Mouse (Mus musculus) forebrain, embryonic 13.5 days (tissue): ENCODE results near the gene Lhfp. TPM values are rescaled to one million over a fixed set of nuclear protein-coding genes. Genes with fewer than 3 reads are reported as not detected.
"Not testable (repeated sequence)": the region's sequence is repeated elsewhere in the genome, so short reads cannot be mapped to it uniquely, and the experiment has no call there.

Experiments
- ATAC-seq: fragments of 200-750 bp; cut with Nextera tagmentation; 2 replicates; pipeline ENCODE4 v1.8.0; 2017
- H3K27ac ChIP-seq: fragments of 300-500 bp; sonication (generic); 2 replicates; pipeline ENCODE4 v1.5.1; 2015; ENCODE audit warnings: inconsistent platforms, mild to moderate bottlenecking, moderate library complexity
- H3K27me3 ChIP-seq: fragments of 300-500 bp; sonication (generic); 2 replicates; pipeline ENCODE4 v1.6.1; 2015; ENCODE audit warnings: mild to moderate bottlenecking, inconsistent platforms
- H3K36me3 ChIP-seq: fragments of 300-500 bp; sonication (generic); 2 replicates; pipeline ENCODE4 v1.6.1; 2015; ENCODE audit warnings: mild to moderate bottlenecking, inconsistent platforms; ENCODE audit not compliant: poor library complexity, severe bottlenecking
- H3K4me1 ChIP-seq: fragments of 300-500 bp; sonication (generic); 2 replicates; pipeline ENCODE4 v1.6.1; 2015; ENCODE audit warnings: inconsistent platforms
- H3K4me2 ChIP-seq: fragments of 300-500 bp; sonication (generic); 2 replicates; pipeline ENCODE4 v1.6.1; 2015; ENCODE audit warnings: inconsistent platforms, mild to moderate bottlenecking, moderate library complexity
- H3K4me3 ChIP-seq: fragments of 300-500 bp; sonication (generic); 2 replicates; pipeline ENCODE4 v1.5.1; 2015; ENCODE audit warnings: mild to moderate bottlenecking, inconsistent platforms
- H3K9ac ChIP-seq: fragments of 300-500 bp; sonication (generic); 2 replicates; pipeline ENCODE4 v1.6.1; 2015; ENCODE audit warnings: mild to moderate bottlenecking, inconsistent platforms
- H3K9me3 ChIP-seq: fragments of 300-500 bp; sonication (generic); replicated peaks from 2 replicates; pipeline ENCODE4 v1.6.1; 2016; ENCODE audit warnings: inconsistent platforms
- WGBS: fragments of 180-500 bp; shearing (Covaris S2); methylation state at CpG from one replicate; pipeline ENCODE4 v1.1.7; 2015; 5-methylcytosine and 5-hydroxymethylcytosine counted together
- polyA plus RNA-seq: library from polyadenylated mRNA; unstranded; fragments of >200 nt; fragmentation: Nextera tagmentation; extraction: Ambion mirVana; gene quantifications from 2 replicates; pipeline ENCODE4 v1.2.1, GENCODE M21; 2015

Gene Lhfp
- polyA plus RNA-seq, 1 experiment from 2014 or later = 23.9 TPM

- Histone ChIP-seq H3K9me3 (no peaks in the 10 kb centered on the region), H3K36me3 (no peaks in the 10 kb centered on the region), H3K27me3 (no peaks in the 10 kb centered on the region), H3K4me1 (no peaks in the 10 kb centered on the region), H3K4me2 (no peak overlapping the region), H3K27ac (no peak overlapping the region), H3K9ac (no peak overlapping the region), H3K4me3 (no peak overlapping the region)
- 93% methylated on average over 6 of the region's 6 CpGs for WGBS
- ATAC-seq = no peak
Measured at GRCm38 (mm10) chr3:53266116-53266515, 224.8 kb downstream of the Lhfp start.

GRCm38 (mm10) chr3:53267046-53267445 lies 225.7 kb downstream of the Lhfp start:
- H3K4me1 ChIP-seq = no peaks in the 10 kb centered on the region
- 44% methylated on average over 3 of the region's 3 CpGs for WGBS

GRCm38 (mm10) chr3:53273220-53273619 lies 231.9 kb downstream of the Lhfp start:
- H3K27me3 ChIP-seq = no peaks in the 10 kb centered on the region
- no peak overlapping the region for H3K4me3 ChIP-seq
- H3K4me1 ChIP-seq = no peaks in the 10 kb centered on the region
- no peaks in the 10 kb centered on the region for H3K9me3 ChIP-seq
- H3K4me2 ChIP-seq = no peak overlapping the region
- no peak for ATAC-seq
- WGBS = 97% methylated on average over 3 of the region's 3 CpGs
- no peak overlapping the region for H3K27ac ChIP-seq
- no peaks in the 10 kb centered on the region for H3K36me3 ChIP-seq
- no peak overlapping the region for H3K9ac ChIP-seq

More at GRCm38 (mm10) chr3:53267046-53267445, 225.7 kb downstream of the Lhfp start:
- Histone ChIP-seq H3K27ac (no peak overlapping the region), H3K9ac (no peak overlapping the region), H3K9me3 (no peaks in the 10 kb centered on the region), H3K27me3 (no peaks in the 10 kb centered on the region), H3K4me2 (no peak overlapping the region), H3K4me3 (no peak overlapping the region), H3K36me3 (no peaks in the 10 kb centered on the region)
- ATAC-seq = no peak

- no peak overlapping the region for H3K9ac ChIP-seq
- ATAC-seq = no peak
- H3K27me3 ChIP-seq = no peaks in the 10 kb centered on the region
- H3K4me3 ChIP-seq = no peak overlapping the region
- H3K27ac ChIP-seq = no peak overlapping the region
- H3K4me1 ChIP-seq = no peaks in the 10 kb centered on the region
- H3K36me3 ChIP-seq = no peaks in the 10 kb centered on the region
- WGBS = 84% methylated on average over 2 of the region's 2 CpGs
- H3K4me2 ChIP-seq = no peak overlapping the region
- H3K9me3 ChIP-seq = no peaks in the 10 kb centered on the region
Measured at GRCm38 (mm10) chr3:53277993-53278392, 236.7 kb downstream of the Lhfp start.

- not testable (repeated sequence) for H3K27me3 ChIP-seq, H3K27ac ChIP-seq, H3K36me3 ChIP-seq, H3K9me3 ChIP-seq, H3K4me1 ChIP-seq, H3K4me2 ChIP-seq, H3K4me3 ChIP-seq, ATAC-seq, H3K9ac ChIP-seq
- 76% methylated on average over 3 of the region's 3 CpGs for WGBS
Measured at GRCm38 (mm10) chr3:53282005-53282404, 240.7 kb downstream of the Lhfp start.

- ATAC-seq = no peak
- 92% methylated on average over 5 of the region's 5 CpGs for WGBS
- Histone ChIP-seq H3K36me3 (no peaks in the 10 kb centered on the region), H3K4me3 (no peak overlapping the region), H3K9me3 (no peaks in the 10 kb centered on the region), H3K27ac (no peak overlapping the region), H3K4me2 (no peak overlapping the region), H3K4me1 (no peaks in the 10 kb centered on the region), H3K9ac (no peak overlapping the region), H3K27me3 (no peaks in the 10 kb centered on the region)
Measured at GRCm38 (mm10) chr3:53284023-53284422, 242.7 kb downstream of the Lhfp start.

GRCm38 (mm10) chr3:53284471-53285177 lies 243.3 kb downstream of the Lhfp start:
- WGBS = 89% methylated on average over 13 of the region's 13 CpGs
- Histone ChIP-seq H3K4me2 (no peak overlapping the region), H3K27me3 (no peaks in the 10 kb centered on the region), H3K9ac (no peak overlapping the region), H3K36me3 (no peaks in the 10 kb centered on the region), H3K27ac (no peak overlapping the region), H3K9me3 (no peaks in the 10 kb centered on the region), H3K4me3 (no peak overlapping the region), H3K4me1 (no peaks in the 10 kb centered on the region)
- no peak for ATAC-seq

GRCm38 (mm10) chr3:53288662-53289061 lies 247.3 kb downstream of the Lhfp start:
- Histone ChIP-seq H3K4me1 (no peaks in the 10 kb centered on the region), H3K9ac (no peak overlapping the region), H3K4me3 (no peak overlapping the region), H3K4me2 (no peak overlapping the region), H3K27ac (no peak overlapping the region), H3K36me3 (no peaks in the 10 kb centered on the region), H3K27me3 (no peaks in the 10 kb centered on the region), H3K9me3 (no peaks in the 10 kb centered on the region)
- 58% methylated on average over 9 of the region's 9 CpGs for WGBS
- ATAC-seq = no peak

GRCm38 (mm10) chr3:53289589-53290219 lies 248.4 kb downstream of the Lhfp start:
- Histone ChIP-seq H3K4me1 (no peaks in the 10 kb centered on the region), H3K9me3 (no peaks in the 10 kb centered on the region), H3K27me3 (no peaks in the 10 kb centered on the region), H3K4me2 (no peak overlapping the region), H3K9ac (no peak overlapping the region), H3K36me3 (no peaks in the 10 kb centered on the region), H3K27ac (no peak overlapping the region), H3K4me3 (no peak overlapping the region)
- 76% methylated on average over 14 of the region's 14 CpGs for WGBS
- no peak for ATAC-seq

- no peak overlapping the region for H3K9ac ChIP-seq
- no peak for ATAC-seq
- 97% methylated on average over 3 of the region's 3 CpGs for WGBS
Measured at GRCm38 (mm10) chr3:53291185-53291584, 249.9 kb downstream of the Lhfp start.

GRCm38 (mm10) chr3:53291945-53292344 lies 250.6 kb downstream of the Lhfp start:
- Histone ChIP-seq H3K36me3 (no peaks in the 10 kb centered on the region), H3K4me3 (no peak overlapping the region), H3K9ac (no peak overlapping the region), H3K27ac (no peak overlapping the region), H3K4me2 (no peak overlapping the region), H3K9me3 (no peaks in the 10 kb centered on the region), H3K4me1 (no peaks in the 10 kb centered on the region; the same call in 1 of the 2 replicates), H3K27me3 (no peaks in the 10 kb centered on the region)
- ATAC-seq = no peak
- WGBS = 98% methylated on average over 1 of the region's 1 CpGs

More at GRCm38 (mm10) chr3:53291185-53291584, 249.9 kb downstream of the Lhfp start:
- Histone ChIP-seq H3K27ac (no peak overlapping the region), H3K4me3 (no peak overlapping the region), H3K36me3 (no peaks in the 10 kb centered on the region), H3K27me3 (no peaks in the 10 kb centered on the region), H3K4me1 (no peaks in the 10 kb centered on the region; the same call in 1 of the 2 replicates), H3K4me2 (no peak overlapping the region), H3K9me3 (no peaks in the 10 kb centered on the region)

- H3K4me3 ChIP-seq = no peak overlapping the region
- H3K9ac ChIP-seq = no peak overlapping the region
- no peak overlapping the region for H3K27ac ChIP-seq
- no peaks in the 10 kb centered on the region for H3K9me3 ChIP-seq
- H3K27me3 ChIP-seq = no peaks in the 10 kb centered on the region
- no peak for ATAC-seq
- no peak overlapping the region for H3K4me2 ChIP-seq
- no peaks in the 10 kb centered on the region for H3K36me3 ChIP-seq
- H3K4me1 ChIP-seq = no peaks in the 10 kb centered on the region; the same call in 1 of the 2 replicates
- 84% methylated on average over 3 of the region's 3 CpGs for WGBS
Measured at GRCm38 (mm10) chr3:53292474-53292873, 251.1 kb downstream of the Lhfp start.
